Mouse (Mus musculus) intestine, postnatal 0 days (tissue): ENCODE results near the gene Hcn4. TPM values are rescaled to one million over a fixed set of nuclear protein-coding genes. Genes with fewer than 3 reads are reported as not detected.

Experiments used
- ATAC-seq: fragments of 200-750 bp; cut with Nextera tagmentation; 2 replicates; pipeline ENCODE4 v1.8.0; 2017; ENCODE audit warnings: mild to moderate bottlenecking, moderate TSS enrichment, moderate library complexity
- H3K27ac ChIP-seq: fragments of 300-500 bp; sonication (generic); 2 replicates; pipeline ENCODE4 v1.5.1; 2014; ENCODE audit warnings: mild to moderate bottlenecking, low read depth, low read length, moderate library complexity
- H3K27me3 ChIP-seq: fragments of 300-500 bp; sonication (generic); replicated peaks from 2 replicates; pipeline ENCODE4 v1.6.1; 2014; ENCODE audit warnings: low read length, mixed read lengths; ENCODE audit not compliant: control insufficient read depth, insufficient read depth
- H3K36me3 ChIP-seq: fragments of 300-500 bp; sonication (generic); 2 replicates; pipeline ENCODE4 v1.6.1; 2014; ENCODE audit warnings: mild to moderate bottlenecking, moderate library complexity; ENCODE audit not compliant: control insufficient read depth, insufficient read depth
- H3K4me1 ChIP-seq: fragments of 300-500 bp; sonication (generic); replicated peaks from 2 replicates; pipeline ENCODE4 v1.6.1; 2014; ENCODE audit warnings: antibody characterized with exemption, low read length, mixed read lengths; ENCODE audit not compliant: control insufficient read depth, insufficient read depth
- H3K4me2 ChIP-seq: fragments of 300-500 bp; sonication (generic); replicated peaks from 2 replicates; pipeline ENCODE4 v1.6.1; 2014; ENCODE audit warnings: low read depth, mild to moderate bottlenecking, moderate library complexity
- H3K4me3 ChIP-seq: fragments of 300-500 bp; sonication (generic); 2 replicates; pipeline ENCODE4 v1.5.1; 2014; ENCODE audit warnings: low read depth, low read length
- H3K9ac ChIP-seq: fragments of 300-500 bp; sonication (generic); 2 replicates; pipeline ENCODE4 v1.6.1; 2014; ENCODE audit warnings: mild to moderate bottlenecking, low read depth, low read length
- H3K9me3 ChIP-seq: fragments of 300-500 bp; sonication (generic); 2 replicates; pipeline ENCODE4 v1.6.1; 2016; ENCODE audit warnings: mixed run types; ENCODE audit not compliant: control insufficient read depth
- CTCF ChIP-seq: sonication (generic); IDR thresholded peaks from 2 replicates; pipeline ENCODE4 v1.5.1; 2016; ENCODE audit warnings: low read depth, mild to moderate bottlenecking, control low read depth, antibody characterized with exemption, moderate library complexity
- WGBS: fragments of 180-500 bp; shearing (Covaris S2); extraction: QIAGEN DNeasy Blood & Tissue Kit; methylation state at CpG from one replicate; pipeline ENCODE4 v1.1.7; 2014; 5-methylcytosine and 5-hydroxymethylcytosine counted together
- polyA plus RNA-seq: library from polyadenylated mRNA; unstranded; fragments of >200 nt; fragmentation: Nextera tagmentation; extraction: Ambion mirVana; gene quantifications from 2 replicates; pipeline ENCODE4 v1.2.1, GENCODE M21; 2015

The Hcn4 gene
- polyA plus RNA-seq, 1 experiment from 2014 or later, result 0.27 TPM

DNA sequence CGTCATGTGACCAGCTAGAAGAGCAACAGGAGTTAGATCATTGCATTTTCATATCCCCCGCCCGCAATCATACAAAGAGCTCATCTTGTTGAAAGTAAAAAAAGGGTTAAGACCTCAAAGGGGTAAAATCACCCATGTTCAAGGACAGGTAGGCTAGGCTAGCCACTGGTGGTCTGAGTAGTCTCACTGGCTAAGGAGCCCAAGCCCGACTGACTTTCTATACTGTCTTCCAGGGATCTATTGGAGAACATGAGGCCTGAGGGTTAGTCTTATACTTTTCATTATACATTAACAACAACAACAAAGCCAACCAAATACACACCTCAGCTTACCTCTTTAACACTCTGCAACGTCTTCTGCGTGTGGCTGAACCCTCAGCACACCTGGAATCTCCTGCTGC lies 52.2 kb downstream of the Hcn4 start:
- Histone ChIP-seq H3K36me3 (peaks cover 8% of the 10 kb centered on the region; the same call in 1 of the 2 replicates), H3K9ac (no peak overlapping the region), H3K4me1 (no peaks in the 10 kb centered on the region), H3K27ac (no peak overlapping the region), H3K27me3 (no peaks in the 10 kb centered on the region), H3K9me3 (no peaks in the 10 kb centered on the region), H3K4me3 (no peak overlapping the region), H3K4me2 (no peak overlapping the region)
- no peak for TF ChIP-seq CTCF
- no peak for ATAC-seq
- WGBS, result 94% methylated on average over 6 of the region's 6 CpGs

DNA sequence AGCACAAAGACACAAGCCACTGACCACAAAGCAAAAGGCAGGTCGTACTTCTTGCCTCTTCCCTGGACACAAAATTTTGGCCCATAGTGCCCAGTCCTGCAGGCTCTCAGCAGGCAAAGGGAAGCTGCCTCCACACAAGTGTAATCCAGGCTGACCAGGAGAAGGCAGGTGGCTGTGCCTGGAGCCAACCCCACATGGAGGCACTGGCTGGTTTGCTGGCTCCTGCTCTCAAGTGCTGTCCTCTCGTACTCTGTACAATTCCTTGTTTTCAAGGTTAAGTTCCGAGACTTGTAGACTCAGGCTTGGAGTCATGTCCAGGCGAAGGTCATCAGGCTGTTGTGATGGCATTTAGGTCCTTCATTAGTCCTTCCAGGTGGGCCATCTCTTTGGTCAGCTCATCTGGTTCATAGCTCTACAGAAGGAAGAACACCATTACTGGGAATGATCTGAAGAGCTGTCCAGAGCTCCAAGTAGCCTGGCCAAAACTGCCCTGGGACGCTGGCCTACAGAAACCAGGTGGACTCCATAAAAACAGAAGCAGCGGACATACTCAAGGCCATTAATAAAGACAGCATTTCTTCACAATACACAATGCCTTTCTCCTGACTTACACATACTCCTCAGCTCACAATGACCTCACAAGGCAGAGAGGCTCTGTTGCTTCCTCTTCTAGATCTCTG lies 53.9 kb downstream of the Hcn4 start:
- Histone ChIP-seq H3K9me3 (no peaks in the 10 kb centered on the region), H3K9ac (no peak overlapping the region), H3K27ac (no peak overlapping the region), H3K27me3 (no peaks in the 10 kb centered on the region), H3K4me3 (no peak overlapping the region), H3K4me1 (no peaks in the 10 kb centered on the region), H3K4me2 (no peak overlapping the region), H3K36me3 (peaks cover 16% of the 10 kb centered on the region)
- WGBS, result 91% methylated on average over 6 of the region's 6 CpGs
- no peak for TF ChIP-seq CTCF
- ATAC-seq, result no peak

DNA sequence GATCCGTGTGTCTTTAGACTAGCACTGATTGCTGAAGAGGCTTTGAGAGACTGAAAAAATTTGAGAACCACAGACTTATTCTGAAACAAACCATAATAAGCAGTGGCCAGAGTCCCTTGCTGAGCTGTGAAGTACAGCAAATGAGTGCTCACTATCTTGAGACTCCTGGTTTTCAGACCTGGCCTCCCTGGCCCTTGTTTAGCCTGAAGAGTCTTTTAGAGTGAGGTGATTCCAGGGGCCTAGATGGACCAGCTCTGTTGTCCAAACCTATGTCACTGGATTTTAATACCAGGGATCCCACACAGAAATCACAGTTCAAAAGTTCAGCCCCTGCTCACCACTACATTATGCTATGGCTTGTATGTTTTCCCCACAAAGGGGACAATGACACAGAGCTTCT lies 56.6 kb downstream of the Hcn4 start:
- ATAC-seq, result no peak
- no peak overlapping the region for H3K4me2 ChIP-seq
- H3K4me1 ChIP-seq, result no peaks in the 10 kb centered on the region
- H3K4me3 ChIP-seq, result no peak overlapping the region
- no peak overlapping the region for H3K27ac ChIP-seq
- 83% methylated on average over 1 of the region's 1 CpGs for WGBS
- peaks cover 19% of the 10 kb centered on the region for H3K36me3 ChIP-seq
- no peak for TF ChIP-seq CTCF
- no peak overlapping the region for H3K9ac ChIP-seq
- no peaks in the 10 kb centered on the region for H3K9me3 ChIP-seq
- H3K27me3 ChIP-seq, result no peaks in the 10 kb centered on the region

DNA sequence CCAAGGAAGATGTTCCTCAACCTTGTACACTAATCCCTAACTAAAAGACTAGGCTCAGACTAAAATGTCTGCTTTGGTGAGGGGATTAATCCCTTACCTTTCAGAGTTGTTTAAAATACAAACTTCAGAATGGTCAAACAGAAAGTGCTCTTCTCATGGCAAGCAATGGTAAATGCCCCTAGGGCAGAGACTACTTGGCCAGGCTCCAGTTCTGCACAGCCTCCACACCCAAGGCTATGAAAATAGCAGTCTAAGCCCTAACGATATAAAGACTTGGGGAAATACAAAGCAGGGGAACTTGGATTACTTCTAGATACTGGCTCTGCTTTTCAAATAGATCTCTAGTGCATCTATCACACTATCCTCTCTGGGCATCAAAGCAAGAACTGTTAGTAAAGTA lies 59.5 kb downstream of the Hcn4 start:
- no peak for TF ChIP-seq CTCF

DNA sequence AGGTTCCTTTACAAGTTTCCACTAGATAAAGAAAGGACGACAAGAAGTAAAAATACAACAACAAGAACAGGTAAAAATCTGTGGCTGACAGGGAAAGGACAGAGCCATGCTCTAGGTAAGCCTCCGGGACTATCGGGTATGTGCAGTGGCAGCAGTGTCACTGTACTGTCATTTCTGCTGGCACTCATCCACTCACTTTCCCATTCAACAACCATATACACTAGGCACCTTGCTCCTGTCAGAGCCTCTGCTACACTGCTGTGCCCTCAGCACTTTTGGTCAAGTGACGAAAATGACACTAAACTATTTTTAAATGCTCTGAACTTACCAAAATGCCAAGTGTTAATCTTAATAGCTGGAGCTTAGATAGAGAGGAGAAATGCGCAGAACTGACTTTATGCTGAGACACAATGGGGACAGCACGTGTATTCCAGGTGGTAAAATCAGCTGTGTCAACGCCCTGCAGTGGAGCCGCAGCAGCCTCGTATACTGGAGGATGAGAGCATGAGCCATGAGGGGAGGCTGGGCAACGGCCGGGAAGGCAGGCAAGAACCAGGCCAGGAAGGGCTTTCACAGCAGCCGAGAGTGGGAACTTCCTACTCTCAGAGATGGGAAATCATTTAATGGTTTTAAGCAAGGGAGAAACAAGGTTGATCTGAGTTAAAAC lies 66.7 kb downstream of the Hcn4 start:
- Histone ChIP-seq H3K9ac (no peak overlapping the region), H3K4me2 (no peak overlapping the region), H3K4me3 (no peak overlapping the region), H3K9me3 (no peaks in the 10 kb centered on the region), H3K4me1 (no peaks in the 10 kb centered on the region; the same call in 1 of the 2 replicates), H3K27ac (no peak overlapping the region), H3K36me3 (peaks cover 39% of the 10 kb centered on the region), H3K27me3 (no peaks in the 10 kb centered on the region)
- ATAC-seq, result no peak
- 84% methylated on average over 12 of the region's 12 CpGs for WGBS
- no peak for TF ChIP-seq CTCF

More for the DNA sequence above, 59.5 kb downstream of the Hcn4 start:
- Histone ChIP-seq H3K4me2 (no peak overlapping the region), H3K27me3 (no peaks in the 10 kb centered on the region), H3K4me1 (no peaks in the 10 kb centered on the region), H3K36me3 (peaks cover 28% of the 10 kb centered on the region), H3K4me3 (no peak overlapping the region), H3K9me3 (no peaks in the 10 kb centered on the region), H3K9ac (no peak overlapping the region), H3K27ac (no peak overlapping the region)
- no peak for ATAC-seq
- WGBS, result 42% methylated on average over 1 of the region's 1 CpGs

DNA sequence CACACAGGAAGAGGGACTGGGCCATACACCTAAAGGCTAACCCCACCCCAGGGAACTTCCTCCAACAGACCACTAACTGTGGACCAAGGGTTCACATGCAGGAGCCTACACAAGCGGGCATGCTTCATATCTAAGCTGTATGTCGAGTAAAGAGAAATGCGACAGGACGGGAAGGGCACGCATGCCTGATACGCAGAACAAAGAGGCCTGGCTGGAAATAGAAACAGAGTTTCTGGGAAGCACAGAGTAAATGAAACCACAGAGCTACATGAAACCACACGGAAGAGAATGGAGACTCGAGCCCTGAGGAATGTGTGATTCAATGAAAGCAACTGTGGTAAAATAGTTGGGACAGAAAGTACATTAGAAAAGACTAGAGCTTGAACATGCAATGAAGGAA lies 67.7 kb downstream of the Hcn4 start:
- Histone ChIP-seq H3K27me3 (no peaks in the 10 kb centered on the region), H3K4me2 (no peak overlapping the region), H3K9me3 (no peaks in the 10 kb centered on the region), H3K4me3 (no peak overlapping the region), H3K4me1 (no peaks in the 10 kb centered on the region; the same call in 1 of the 2 replicates), H3K9ac (no peak overlapping the region), H3K27ac (no peak overlapping the region), H3K36me3 (peaks cover 35% of the 10 kb centered on the region)
- 88% methylated on average over 8 of the region's 8 CpGs for WGBS
- no peak for TF ChIP-seq CTCF
- ATAC-seq, result no peak
